Mouse (Mus musculus) urinary bladder, postnatal 4 days (tissue): ENCODE measurements around the gene Nisch.

Experiments used
- DNase-seq, 2 experiments: peaks; one replicate each; pipeline ENCODE4 v3.0.0; 2021 to 2022; ENCODE audit warnings: low spot score in 2 of 2

Nisch gene

DNA sequence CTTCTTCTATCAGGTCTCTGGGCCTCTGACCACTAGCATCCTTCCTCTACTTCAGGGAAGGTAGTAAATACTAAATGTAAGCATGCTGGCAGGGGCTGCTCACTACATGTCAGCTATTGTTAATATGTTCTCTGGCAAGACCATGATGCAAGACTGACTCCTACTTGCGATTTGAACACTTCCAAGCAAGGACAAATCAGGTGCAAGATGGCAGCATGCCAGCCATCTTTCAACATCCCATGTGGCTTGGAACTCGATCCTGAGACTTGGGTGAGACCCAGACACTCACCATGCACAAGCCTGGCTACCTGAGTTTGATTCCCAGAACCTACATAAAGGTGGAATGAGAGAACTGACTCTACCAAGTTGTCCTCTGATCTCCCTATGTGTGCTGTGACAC is 24.8 kb downstream of the Nisch start:
- DNase-seq = no peak

DNA sequence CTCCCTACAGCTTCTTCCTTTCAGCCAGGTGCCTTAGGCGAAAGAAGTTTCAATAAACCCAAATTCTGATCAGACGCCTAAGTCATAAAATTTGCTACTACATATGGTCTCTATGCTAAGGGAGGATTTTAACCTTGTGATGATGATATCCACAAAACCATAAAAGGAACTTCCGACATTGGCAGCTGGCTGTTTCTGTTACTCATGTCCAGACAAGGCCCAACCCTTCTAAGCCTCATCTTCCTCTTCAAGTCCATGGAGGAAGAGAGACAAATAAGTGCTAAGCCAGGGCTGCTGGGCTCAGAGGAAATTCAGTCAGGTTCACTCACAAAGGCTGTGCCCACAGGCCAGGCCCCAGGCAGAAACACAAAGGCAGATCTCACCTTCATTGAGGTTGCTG is 27.4 kb downstream of the Nisch start:
- no peak for DNase-seq

- no peak for DNase-seq
Observed at GRCm38 (mm10) chr14:31188771-31189181, 28.0 kb downstream of the Nisch start.

DNA sequence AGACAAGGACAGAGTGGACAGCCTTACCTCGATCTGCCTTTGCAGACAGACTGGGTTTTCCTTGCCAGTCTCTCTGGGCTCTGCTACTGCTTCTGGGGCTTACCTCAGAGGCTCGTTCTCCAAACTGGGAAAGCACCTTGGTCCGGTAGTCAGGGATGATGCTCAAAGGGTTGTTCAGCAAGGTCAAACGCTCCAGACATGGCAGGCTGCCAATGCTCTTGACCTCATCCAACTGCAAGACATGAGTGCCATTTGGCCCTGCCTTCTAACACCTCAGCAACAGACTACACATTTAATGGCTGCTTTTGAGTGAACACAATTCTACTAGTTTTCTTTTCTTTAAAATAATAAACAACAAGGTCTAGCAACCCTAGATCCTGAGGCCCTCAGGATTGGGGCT is 30.1 kb downstream of the Nisch start:
- no peak for DNase-seq

- DNase-seq = no peak
Observed at GRCm38 (mm10) chr14:31184195-31184594, 32.6 kb downstream of the Nisch start.

- DNase-seq = no peak
Observed at GRCm38 (mm10) chr14:31183541-31183940, 33.2 kb downstream of the Nisch start.

DNA sequence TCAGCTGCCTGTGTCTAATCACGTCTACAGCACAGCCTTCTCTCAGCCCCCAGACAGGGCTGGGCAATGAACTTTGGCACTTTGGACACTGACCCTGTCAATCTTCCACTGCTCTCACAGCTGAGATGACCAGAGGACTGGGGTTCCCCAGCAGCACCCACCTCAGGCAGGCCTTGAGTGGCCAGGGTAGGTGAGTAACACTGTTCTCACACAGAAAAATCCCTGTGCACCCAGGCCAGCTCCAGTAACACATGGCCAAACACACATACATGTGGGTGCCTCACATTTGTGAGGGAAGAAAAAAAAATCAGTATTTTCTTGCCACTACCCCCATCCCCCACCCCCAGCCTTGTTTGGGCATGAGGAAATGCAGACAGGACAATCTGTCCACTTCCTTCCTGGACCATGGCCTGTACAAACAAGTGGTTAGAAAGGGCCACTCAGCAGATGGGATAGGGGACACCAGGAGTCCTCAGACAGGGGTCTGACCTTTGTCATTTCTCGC is 33.9 kb downstream of the Nisch start:
- no peak for DNase-seq

DNA sequence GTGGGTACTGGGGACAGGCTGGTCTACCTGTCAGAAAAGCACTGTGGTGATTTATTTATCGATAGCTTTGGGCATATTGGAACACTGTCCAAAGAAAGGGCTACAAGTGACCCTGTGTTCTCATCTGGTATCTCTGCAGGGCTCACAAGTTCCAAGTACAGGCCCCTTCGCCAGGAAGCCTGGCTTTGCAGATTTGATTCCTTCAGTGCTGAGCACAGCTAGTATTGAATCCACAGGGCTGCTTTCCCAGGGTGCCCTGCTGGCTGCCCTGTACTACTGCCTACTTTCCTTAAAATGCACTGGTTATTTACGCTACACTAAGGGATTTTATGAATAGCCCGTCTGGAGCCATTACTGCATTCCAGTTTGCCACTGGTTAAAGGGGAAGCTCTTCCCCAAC is 35.2 kb downstream of the Nisch start:
- DNase-seq = no peak

DNA sequence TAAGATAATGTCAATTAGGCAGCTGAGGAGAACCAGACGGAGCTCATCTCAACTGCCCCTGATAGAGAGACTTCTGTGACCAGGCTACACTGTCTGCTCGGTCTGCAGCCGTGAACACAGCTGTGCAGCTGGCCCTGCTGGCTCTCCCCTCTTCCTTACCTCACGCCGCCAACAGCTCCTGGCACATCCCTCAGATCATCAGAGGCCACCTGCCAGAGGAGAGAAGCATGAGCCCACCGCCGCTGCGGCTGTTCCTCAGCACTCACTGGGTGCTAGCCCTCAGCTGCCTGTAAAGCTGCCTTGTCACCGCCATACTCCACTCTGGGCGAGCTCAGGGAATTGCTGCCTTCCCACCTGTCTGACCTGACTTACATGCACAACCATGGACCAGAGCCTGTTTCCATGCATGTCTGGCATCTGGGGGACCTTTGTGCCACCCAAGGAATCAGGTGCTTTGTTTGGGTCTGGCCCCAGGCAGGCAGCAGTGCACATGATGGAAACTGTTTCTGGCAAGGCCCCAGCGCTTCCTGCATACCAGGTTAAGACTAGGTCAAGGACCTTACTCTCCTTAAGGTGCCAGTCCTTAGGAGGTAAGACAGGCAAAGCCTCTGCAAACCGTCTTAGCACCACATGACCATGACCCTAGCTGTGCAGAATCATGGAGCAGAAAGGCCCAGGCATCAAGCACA is 36.9 kb downstream of the Nisch start:
- DNase-seq = no peak

GRCm38 (mm10) chr14:31177715-31178114 is 39.0 kb downstream of the Nisch start:
- DNase-seq = no peak

DNA sequence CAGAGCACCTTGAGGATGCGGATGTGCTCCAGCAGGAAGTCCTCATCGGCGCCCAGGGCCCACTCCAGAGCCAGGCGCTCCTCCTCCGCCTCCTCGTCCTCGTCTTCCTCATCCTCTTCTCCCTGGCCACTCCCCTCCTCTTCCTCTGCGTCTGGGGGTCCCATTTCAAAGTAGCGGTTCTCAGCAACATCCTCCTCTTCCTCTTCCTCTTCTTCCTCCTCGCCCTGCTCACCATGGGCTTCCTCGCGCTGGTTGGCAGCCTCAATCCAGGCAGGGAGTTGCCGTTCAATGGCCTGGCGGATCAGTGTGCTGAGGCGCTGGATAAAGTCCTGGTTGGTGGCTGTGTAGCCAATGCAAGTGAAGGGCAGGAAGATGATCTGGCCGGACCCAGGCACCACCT is 39.5 kb downstream of the Nisch start:
- no peak for DNase-seq

- DNase-seq = no peak
Observed at GRCm38 (mm10) chr14:31173537-31173936, 43.2 kb downstream of the Nisch start.

GRCm38 (mm10) chr14:31172781-31173455 is 43.8 kb downstream of the Nisch start:
- no peak for DNase-seq

GRCm38 (mm10) chr14:31171821-31172220 is 44.9 kb downstream of the Nisch start:
- no peak for DNase-seq

- no peak for DNase-seq
Observed at GRCm38 (mm10) chr14:31171386-31171785, 45.4 kb downstream of the Nisch start.

- DNase-seq = no peak
Observed at GRCm38 (mm10) chr14:31170963-31171362, 45.8 kb downstream of the Nisch start.

GRCm38 (mm10) chr14:31169508-31169907 is 47.2 kb downstream of the Nisch start:
- DNase-seq = no peak

GRCm38 (mm10) chr14:31168425-31168824 is 48.3 kb downstream of the Nisch start, which contains the start of gene Stab1:
TSS of gene Stab1 (minus strand) at chr14:31168641.
- DNase-seq = no peak

DNA sequence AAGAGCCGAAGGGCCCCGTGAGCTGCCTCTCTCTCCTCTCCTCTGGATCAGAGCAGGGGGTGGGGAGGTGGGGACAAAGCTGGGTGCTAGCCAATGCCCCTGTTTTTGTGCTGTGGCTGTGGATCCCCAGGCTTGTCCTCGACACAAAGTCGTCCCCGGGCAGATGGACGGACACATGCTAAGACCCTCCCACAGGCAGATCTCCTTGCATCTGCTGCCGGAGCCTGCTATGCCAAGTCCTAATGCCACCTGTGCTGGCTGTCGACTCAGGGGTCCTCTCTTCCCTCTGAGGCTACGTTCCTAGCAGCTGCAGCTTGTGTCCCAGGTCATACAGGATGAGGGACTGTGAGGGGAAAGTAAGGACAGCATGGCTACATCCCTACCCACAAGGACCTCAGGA is 49.9 kb downstream of the Nisch start:
- no peak for DNase-seq

- DNase-seq = no peak
Observed at GRCm38 (mm10) chr14:31165991-31166630, 50.6 kb downstream of the Nisch start.

GRCm38 (mm10) chr14:31165458-31165857 is 51.3 kb downstream of the Nisch start:
- no peak for DNase-seq

DNA sequence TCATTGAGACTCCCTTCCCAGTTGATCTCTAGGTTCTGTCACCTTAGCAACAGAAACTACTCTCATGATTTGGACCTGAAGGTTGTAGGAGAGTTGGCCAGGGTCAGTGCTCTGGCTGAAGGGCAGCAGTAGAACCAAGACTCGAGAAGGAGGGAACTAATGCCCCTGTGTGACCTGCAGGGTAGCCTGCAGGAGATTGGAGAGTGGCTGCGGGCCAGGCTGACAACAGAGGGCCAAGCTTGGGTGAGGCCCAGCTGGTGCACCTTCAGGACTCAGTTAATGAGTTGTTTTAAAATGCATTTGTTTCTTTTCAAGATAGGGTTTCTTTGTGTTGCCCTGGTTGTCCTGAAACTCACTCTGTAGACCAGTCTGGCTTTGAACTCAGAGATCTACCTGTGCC is 51.7 kb downstream of the Nisch start:
- DNase-seq = no peak

- DNase-seq = no peak
Observed at GRCm38 (mm10) chr14:31164067-31164466, 52.7 kb downstream of the Nisch start.
